Comparison of ENCODE assay signal across 1 mouse cellular context in genomic region chr7:30181929-30182328, GRCm38 (mm10). TPM values are rescaled to one million over a fixed set of nuclear protein-coding genes. Genes with fewer than 3 reads are reported as not detected.
"Had no signal": no experiment of that assay in that cellular context is flagged by ENCODE, and none has a peak within 500 bp of the region (broad histone marks: within the 10 kb centered on the region; RNA-seq: fewer than 3 reads in every experiment).

No protein-coding gene starts in this region.

RNA-seq across cellular contexts. Expression of gene Cox7a1, which starts 2.0 kb away (rescaled TPM):
- total RNA-seq: monocyte, adult 5-6 weeks had no signal
